Mouse (Mus musculus) heart, adult 2 months (tissue): ENCODE data around the gene Bcar3.

Experiments
- CTCF ChIP-seq: fragments of 200-600 bp; IDR thresholded peaks from 2 replicates; pipeline ENCODE4 v1.8.1; 2022; ENCODE audit warnings: antibody characterized with exemption, mild to moderate bottlenecking, moderate library complexity
- EP300 ChIP-seq: fragments of 200-500 bp; IDR thresholded peaks from 2 replicates; pipeline ENCODE4 v1.6.1; 2011; ENCODE audit warnings: low read depth, low read length, control low read depth; ENCODE audit not compliant: insufficient read depth
- POLR2A ChIP-seq: fragments of 200-500 bp; IDR thresholded peaks from 2 replicates; pipeline ENCODE4 v1.6.1; 2011; ENCODE audit warnings: mild to moderate bottlenecking, low read depth, low read length, control low read depth; ENCODE audit not compliant: insufficient read depth

- TF ChIP-seq POLR2A: no peak
- no peak for TF ChIP-seq CTCF
- no peak for TF ChIP-seq EP300
Observed at GRCm38 (mm10) chr3:122480986-122481385, 187.1 kb downstream of the Bcar3 start.
